Mouse (Mus musculus): ENCODE measurements around the gene BC048679.

GRCm38 (mm10) chr7:81523663-81524017 is 25.6 kb upstream of the BC048679 start:
- TF ChIP-seq CTCF (conservative IDR thresholded peaks at IDR 0.05 in 1 of 2, IDR thresholded peaks at IDR 0.05 in 1 of 2; ENCODE audit: low read depth in 2 of 2, low read length in 2 of 2) (no peak), POLR2A (IDR thresholded peaks at IDR 0.05; ENCODE audit: low read depth, low read length) (no peak), CHD1 (IDR thresholded peaks at IDR 0.05; ENCODE audit: low read depth, low read length) (0 out of 2 replicates have a peak, but pooled peaks have one; percentile 10), POLR2AphosphoS2 (IDR thresholded peaks at IDR 0.05; ENCODE audit: low read depth, low read length) (no peak), EP300 (IDR thresholded peaks at IDR 0.05; ENCODE audit: low read length) (no peak), ZC3H11A (IDR thresholded peaks at IDR 0.05; ENCODE audit: low read depth, low read length) (no peak), CHD2 (IDR thresholded peaks at IDR 0.05; ENCODE audit: low read length) (no peak), USF2 (conservative IDR thresholded peaks at IDR 0.05; ENCODE audit: low read depth, low read length) (no peak), ZNF384 (IDR thresholded peaks at IDR 0.05; ENCODE audit: low read depth, low read length) (no peak), HCFC1 (IDR thresholded peaks at IDR 0.05; ENCODE audit: low read depth, low read length) (no peak), SMC3 (IDR thresholded peaks at IDR 0.05; ENCODE audit: low read depth, low read length) (no peak), PAX5 (IDR thresholded peaks at IDR 0.05; ENCODE audit: low read length) (no peak)

Data from CH12.LX (cell line).